Mouse (Mus musculus): ENCODE results near the gene Ncor2. TPM values are rescaled to one million over a fixed set of nuclear protein-coding genes. Genes with fewer than 3 reads are reported as not detected.
A peak's percentile ranks its signal among the peaks of the same experiment; 100 is the strongest.

Gene Ncor2
- total RNA-seq, 2 experiments from 2014 or later = 85.9 to 97.7 TPM

DNA sequence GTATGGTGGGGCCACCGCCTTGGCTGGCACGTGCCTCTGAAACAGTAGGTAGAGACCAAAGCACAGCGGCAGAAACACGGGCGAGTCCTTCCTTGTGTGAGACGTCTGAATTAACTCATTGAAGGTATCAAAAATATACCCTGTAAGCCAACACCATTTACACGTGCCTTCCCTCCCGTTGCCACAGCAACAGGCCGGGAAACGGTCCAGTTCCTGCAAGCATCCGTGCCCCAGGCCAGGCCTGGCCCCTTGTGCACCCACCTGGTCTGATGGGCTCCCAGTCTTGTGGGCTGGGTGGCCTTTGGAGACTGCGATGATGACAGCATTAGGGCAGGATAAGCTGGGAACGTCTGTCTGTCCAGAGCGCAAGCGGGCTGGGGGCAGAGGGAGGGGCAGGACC, 161.7 kb downstream of the Ncor2 start:
- no peak for DNase-seq
- intact Hi-C loops (cut with DNase I; ENCODE audit: low total_unique reads) = no loop called here

DNA sequence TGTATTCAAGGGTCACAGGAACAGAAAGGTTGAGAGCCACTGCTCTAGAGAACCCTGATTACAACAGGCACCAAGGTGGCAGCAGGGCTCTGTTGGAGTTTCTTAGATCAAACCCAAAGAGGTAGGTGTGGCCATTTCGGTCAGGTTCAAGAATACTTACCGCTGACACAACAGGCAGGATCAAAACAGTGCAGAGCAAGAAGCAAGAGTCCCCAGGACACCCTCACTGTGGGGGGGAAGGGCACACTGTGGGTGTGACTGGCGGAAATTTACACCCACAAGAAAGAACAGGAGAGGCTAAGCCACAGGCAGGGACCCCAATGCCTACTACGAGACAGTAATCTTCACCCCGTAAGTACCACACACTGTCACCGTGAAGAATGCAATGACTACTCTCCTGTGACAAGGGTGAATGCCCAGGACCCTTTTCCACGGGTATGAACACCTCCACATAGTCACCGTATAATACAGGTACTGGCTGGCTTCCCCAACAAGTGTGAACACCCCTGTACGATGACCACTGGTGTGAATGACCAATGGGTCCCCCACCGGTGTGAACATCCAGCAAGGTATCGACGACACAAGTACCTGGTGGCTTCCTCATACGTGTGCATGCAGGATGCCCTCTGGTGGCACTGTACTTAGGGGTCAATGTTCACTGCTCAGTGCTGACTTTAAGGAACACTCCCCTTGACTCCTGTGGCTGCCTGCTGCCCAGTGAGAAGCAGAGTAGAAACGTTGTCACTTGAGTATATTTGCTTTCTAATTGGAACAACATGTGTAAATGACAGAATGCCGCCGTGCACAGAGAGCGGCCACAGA, 162.4 kb downstream of the Ncor2 start:
- intact Hi-C loops (cut with DNase I; ENCODE audit: low total_unique reads) = no loop called here
- DNase-seq = no peak

DNA sequence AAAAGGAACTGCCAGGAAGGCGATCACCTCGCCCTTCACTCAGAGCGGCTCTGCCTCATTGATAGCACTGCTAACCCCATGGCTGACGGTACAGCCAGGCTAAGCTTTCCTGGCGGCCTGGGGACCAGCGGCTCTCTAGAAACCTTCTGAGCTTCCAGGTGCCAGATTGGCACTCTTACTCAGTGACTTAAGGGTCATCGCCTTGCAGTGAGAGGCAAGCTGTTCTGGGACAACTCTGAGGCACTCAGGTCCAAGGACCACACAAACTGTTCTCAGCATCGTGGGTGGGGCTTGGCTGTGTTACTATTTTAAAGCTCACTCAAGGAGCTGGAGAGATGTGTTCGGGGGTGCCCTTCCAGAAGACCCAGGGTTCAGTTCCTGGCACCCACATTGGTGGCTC, 163.4 kb downstream of the Ncor2 start:
- no peak for DNase-seq
- intact Hi-C loops (cut with DNase I; ENCODE audit: low total_unique reads) = no loop called here

DNA sequence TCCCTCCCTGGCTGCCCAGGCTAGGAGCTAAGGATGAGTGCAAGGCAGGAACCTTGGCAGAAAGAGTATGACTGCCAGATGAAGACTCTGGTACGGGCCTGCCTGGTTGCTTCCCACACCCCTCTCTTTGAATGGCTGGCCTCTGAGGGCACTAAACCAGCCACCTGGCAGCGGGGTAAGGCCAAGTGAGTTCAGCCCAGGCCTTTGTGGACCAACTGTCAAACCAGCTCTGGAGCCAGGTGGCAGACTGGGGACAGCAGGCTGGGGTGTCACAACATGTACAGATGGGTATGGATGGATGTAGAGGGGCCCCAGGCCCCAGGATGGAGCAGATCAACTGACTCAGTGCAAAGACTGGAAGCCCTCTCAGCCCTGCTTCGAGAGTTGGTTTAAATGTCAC, 164.0 kb downstream of the Ncor2 start:
- DNase-seq = no peak
- intact Hi-C loops (cut with DNase I; ENCODE audit: low total_unique reads) = no loop called here

DNA sequence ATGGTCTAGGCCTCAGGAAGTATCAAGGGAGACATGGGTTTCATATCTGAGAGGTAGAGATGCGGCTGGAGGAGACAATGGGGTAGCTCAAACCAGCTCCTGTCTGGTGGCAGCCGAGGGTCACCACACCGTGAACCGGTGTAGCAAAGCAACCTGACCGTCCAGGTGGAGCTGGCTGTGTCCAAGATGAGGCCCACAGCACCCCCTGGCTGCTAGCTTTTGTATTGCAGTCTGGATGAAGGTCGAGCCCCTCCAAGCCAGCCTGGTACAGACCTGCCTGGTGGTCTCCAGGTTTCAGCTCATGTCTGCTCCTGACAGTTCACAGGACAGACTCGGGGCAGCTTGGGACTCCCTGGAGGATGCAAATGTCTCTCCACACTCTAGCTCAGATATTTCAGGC, 164.5 kb downstream of the Ncor2 start:
- DNase-seq = peak; percentile 56
- intact Hi-C loops (cut with DNase I; ENCODE audit: low total_unique reads) = loop anchor here (5.0 kb wide), 2 partner anchors 72 to 102 kb away; no protein-coding TSS in a partner anchor

DNA sequence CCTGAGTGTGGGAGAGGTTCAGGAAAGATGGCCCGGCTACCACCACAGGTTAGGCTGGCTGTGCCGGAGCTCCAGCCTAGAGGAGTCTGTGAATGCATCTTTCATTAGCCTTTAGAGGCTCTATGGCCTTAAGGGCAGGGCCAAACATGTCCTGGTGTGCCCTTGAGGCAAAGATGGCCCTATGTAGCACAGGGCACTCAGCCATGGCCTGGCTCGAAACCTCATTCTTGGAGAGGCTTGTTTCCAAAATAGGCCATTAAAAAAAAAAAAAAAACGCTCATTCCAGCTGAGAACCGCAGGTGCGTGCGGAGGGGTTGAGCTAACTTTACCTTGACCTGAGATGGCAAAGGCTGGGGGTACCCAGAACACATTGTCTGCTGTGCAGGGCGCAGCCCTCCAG, 167.4 kb downstream of the Ncor2 start:
- intact Hi-C loops (cut with DNase I; ENCODE audit: low total_unique reads) = loop anchor here (5.0 kb wide), 2 partner anchors 69 to 99 kb away; no protein-coding TSS in a partner anchor
- DNase-seq = no peak

DNA sequence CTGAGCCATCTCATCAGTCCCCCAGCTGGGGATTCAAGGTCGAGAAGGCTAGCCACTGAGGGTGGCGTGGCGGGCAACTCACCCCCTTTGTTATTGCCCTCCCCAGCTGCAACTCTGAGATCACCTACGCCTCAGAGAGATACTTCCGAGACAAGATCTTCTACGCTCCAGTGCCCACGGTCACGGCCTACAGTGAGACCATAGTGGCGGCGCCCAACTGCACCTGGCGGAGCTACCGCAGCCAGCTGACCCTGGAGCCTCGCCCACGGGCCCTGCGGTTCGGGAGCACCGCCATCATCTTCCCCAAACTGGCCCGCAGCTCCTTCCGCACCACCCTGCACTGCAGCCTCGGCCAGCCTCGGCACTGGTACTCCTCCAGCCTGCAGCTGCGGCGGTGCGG, 167.9 kb downstream of the Ncor2 start:
- intact Hi-C loops (cut with DNase I; ENCODE audit: low total_unique reads) = loop anchor here (5.0 kb wide), 2 partner anchors 69 to 99 kb away; no protein-coding TSS in a partner anchor
- DNase-seq = no peak

DNA sequence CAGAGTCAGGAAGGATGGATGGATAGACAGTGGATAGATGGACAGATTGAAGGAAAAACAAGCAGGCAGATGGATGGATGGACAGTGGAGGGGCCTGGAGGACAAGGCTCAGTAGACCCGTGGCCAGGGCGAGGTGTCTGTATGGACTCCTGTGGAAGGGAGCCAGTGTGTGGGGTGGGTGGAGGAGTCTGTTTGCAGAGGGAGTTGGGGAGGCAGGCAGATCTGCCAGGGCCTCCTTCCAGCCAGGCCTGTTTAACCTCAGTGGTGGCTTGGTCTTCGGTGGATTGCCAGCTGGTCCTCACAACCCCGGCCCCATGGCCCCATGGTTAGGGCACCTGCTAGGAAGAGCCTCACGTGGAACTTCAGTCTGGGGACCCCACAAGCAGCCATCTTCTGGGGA, 172.1 kb downstream of the Ncor2 start:
- intact Hi-C loops (cut with DNase I; ENCODE audit: low total_unique reads) = no loop called here

DNA sequence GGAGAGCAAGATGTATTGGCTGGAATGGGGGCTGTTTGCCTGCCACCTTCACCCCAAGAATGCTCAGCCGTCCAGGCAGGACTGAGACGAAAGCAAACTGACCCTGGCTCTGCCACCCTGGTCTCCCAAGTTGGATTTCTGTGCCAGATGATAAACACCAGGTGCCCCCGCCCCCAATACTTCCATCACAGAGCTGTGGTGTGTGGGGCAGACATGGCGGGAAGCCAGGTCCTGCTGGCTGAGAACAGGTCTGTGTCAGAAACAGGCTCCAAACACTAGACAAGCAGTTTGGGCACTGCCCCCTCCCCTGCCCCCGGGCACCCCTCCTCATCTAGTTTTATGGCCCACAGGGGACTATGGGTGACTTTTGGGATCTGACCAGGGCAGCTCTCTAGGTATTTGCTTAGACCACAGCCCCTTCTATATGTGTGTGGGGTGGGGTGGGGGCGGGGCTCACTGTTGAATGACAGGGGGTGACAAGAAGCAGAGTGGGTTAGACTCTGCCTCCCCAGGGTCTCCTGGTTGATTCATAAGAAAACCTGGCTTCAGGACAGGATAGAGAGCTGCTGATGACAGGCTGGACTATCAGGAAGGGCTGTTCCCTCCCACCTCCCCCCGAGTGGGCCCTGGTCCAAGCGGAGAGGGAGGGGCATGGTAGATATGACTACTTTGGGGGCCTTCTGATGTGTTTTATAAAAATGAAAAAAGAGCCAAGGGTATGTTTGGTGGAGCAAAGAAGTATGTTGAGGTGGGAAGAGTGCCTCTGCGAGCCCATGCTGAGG, 173.0 kb downstream of the Ncor2 start:
- DNase-seq = no peak
- intact Hi-C loops (cut with DNase I; ENCODE audit: low total_unique reads) = no loop called here

More for the DNA sequence above, 172.1 kb downstream of the Ncor2 start:
- no peak for DNase-seq

DNA sequence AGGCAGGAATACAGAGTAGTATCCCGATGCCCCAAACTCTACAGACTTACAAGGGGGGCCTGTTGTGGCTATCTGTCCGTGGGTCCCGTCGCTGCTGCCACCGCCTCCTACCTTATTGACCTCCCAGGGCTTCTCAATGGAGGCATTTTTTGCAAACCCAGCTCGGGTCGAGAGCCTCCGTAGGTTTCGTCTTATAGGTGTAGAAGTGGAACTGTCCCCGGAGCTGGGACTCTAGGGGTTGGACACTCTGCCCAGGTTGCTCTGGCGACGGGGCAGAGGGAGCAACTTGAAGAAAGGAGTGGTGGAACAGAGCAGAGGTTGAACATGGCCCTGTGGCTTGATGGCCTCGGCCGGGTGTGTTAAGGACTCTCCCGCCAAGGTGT, 175.2 kb downstream of the Ncor2 start:
- no peak for DNase-seq
- intact Hi-C loops (cut with DNase I; ENCODE audit: low total_unique reads) = no loop called here

DNA sequence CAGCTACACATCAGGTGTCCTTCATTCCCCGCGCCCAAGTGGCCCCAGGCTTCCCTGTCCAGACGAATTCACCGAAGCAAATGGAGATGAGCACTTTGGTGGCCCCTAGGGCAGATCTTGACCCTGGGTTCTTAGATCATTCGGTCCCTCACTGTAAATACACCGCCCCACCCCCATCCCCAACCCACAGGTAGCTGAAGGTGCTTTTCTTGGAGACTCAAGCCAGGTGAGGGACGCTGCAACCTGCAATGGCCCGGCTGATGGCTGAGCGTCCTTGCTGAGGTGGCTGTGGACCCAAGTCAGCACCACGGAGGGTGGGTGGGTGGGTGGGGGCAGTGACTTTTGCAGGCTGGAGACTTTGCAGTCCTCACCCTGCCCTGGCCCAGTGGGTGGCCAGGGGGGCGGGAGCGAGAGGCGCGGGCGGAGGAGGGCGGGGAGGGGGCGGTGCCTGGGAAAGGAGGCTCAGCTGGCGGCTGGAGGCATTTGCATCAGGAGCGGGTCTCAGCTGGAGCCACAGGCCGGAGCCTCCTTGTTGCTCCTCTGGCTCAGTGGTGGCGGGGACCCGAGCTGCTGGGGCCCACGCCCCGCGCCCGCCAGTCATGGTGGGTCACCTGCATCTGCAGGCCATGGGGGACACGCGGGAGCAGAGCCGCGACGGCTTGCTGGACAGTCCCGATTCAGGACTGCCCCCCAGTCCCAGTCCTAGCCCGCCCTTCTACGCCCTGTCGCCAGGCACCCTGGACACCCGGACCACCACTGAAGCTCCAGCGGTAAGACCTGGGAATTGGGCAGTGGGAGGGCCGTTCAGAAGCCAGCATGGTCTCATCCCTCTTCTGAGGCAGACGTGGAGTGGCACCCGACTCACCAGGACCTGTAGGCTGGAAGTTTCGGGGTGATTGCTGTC, 175.8 kb downstream of the Ncor2 start, which contains the start of gene Rflna:
Rflna (plus strand) TSS at position 253 of the 904 bp plus-strand sequence.
- DNase-seq = no peak
- intact Hi-C loops (cut with DNase I; ENCODE audit: low total_unique reads) = no loop called here

DNA sequence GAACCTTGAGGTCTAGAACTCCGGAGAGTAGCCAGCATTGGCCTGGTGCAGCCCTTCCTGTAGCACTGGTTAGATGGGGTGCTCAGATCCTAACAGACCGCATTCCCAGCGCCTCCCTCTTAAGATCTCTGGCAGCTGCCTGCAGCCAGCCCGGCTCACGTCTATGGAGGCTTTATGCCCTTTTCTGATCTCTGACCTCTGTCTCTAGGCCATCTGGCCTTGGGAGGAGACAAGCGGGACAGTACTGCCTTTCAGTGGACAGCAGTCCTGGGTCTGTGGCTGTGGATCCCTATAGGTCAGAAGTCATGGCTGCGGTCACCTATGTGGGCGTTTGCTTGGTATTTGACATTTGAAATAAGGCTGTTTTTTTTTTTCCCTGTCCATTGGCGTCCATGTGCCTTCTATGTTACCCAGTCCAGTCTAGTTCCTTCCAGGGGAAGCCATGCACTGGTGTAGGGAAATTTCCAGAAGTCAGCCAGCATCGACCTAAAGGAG, 178.2 kb downstream of the Ncor2 start:
- DNase-seq = no peak
- intact Hi-C loops (cut with DNase I; ENCODE audit: low total_unique reads) = no loop called here

DNA sequence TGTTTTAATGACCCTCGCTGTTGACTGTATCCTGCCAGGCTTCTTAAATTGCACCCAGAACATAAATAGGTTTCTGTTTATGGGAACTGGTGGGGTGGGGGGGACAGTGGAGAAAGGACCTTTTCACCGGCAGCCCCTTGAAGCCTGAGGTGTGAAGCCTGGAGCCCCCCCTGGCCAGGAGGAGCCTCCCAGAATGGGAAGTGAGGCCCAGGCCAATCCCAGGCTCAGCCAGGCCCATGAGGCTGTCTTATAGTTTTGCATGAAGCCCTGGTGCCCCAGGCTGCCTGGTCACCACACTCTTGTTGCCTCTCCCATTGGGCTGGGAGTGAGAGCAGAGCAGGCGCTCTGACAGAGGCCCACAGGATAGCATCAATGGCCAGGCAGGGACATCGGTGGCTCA, 181.1 kb downstream of the Ncor2 start:
- no peak for DNase-seq
- intact Hi-C loops (cut with DNase I; ENCODE audit: low total_unique reads) = no loop called here

DNA sequence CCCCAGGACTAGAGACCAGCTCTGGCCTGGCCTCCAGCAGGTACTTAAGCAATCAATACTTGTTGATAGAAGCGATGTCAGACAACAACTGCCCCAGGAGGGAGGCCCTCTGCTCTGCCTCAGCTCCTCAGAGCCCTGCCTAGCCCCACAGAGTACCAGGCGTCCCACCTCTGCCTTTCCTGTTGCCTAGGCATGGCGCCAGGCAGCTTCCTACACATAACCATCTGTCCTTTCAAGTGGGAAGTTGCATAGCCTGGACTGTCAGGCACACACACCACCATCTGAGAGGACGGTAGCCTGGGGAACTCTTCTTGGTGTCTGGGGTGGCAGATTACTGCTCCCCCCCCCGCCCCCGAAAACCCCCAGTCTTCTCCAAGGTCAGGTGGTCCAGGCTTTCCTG, 182.2 kb downstream of the Ncor2 start:
- no peak for DNase-seq

DNA sequence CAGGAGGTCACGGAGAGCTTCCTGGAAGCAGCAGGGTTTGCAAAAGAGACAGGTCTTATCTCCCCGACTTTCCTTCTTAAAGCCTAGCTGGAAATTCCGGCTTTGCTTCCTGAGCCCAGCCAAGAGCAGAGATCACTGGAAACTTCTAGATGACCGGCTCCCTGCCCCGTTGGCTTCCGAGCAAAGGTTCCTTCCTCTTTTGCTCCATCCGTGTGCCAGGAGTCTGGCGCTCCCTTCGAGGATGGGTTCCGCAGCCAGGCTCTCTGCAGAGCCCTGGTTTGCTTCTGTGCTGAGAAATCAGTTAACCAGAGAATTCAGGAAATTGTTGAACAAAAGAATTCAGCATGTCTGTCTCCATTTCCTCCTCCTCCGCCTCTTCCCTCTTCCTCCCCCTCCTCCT, 186.1 kb downstream of the Ncor2 start:
- peak; percentile 56 for DNase-seq
- intact Hi-C loops (cut with DNase I; ENCODE audit: low total_unique reads) = no loop called here

More for the DNA sequence above, 182.2 kb downstream of the Ncor2 start:
- intact Hi-C loops (cut with DNase I; ENCODE audit: low total_unique reads) = no loop called here

DNA sequence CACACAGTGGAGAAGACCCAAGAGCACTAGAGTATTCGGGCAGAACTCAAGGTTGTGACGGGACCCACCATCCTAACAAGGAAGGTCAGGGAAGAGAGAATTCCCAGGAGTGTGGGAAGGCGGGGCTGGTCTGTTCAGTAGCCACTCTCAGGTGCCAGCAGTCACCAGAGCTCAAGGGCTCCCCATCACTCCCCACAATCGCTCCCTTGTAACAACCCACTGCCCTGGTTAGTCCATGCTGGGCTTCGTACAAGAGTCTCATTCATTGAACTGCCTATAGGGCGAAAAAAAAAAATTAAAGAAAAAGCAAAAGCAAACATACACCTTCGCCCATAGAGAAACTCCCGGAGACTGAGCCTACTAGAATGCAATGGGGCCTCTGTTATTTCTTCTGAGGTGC, 186.7 kb downstream of the Ncor2 start:
- intact Hi-C loops (cut with DNase I; ENCODE audit: low total_unique reads) = no loop called here
- DNase-seq = no peak

DNA sequence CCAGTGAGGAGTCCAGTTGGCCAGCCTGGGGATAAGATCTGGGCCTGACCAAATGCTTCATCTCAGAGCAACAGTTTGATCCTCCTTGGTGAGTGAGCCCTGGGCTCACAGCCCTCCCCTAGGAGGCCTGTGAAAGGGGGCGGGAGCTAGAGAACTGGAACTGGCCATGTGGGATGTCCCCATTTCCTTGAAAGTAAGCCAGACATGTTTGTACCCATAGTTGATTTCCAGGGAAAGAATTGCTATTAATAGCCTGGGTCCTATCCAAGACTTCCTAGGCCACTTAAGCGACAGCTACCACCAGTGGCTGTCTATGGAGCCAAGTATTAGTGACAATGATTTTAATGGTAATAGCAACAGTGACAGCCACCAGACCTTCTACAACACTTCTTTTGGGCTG, 189.3 kb downstream of the Ncor2 start:
- intact Hi-C loops (cut with DNase I; ENCODE audit: low total_unique reads) = no loop called here
- DNase-seq = no peak

DNA sequence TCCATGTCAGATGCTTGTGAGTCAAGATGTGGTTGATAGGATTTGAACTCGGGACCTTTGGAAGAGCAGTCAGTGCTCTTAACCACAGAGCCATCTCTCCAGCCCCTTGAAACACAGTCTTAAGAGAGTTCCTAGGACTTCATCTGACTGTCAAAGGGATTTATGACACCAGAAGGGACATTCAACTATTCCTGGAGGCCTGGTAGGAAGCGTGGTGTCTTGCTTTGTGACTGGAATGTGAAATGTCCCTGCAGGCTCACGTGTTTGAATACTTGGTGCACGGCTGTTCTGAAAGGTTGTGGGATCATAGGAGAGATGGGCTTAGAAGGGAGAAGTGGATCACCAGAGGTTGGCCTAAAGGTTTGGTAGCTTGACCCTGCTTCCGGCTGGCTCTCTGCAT, 192.4 kb downstream of the Ncor2 start:
- DNase-seq = no peak
- intact Hi-C loops (cut with DNase I; ENCODE audit: low total_unique reads) = no loop called here

DNA sequence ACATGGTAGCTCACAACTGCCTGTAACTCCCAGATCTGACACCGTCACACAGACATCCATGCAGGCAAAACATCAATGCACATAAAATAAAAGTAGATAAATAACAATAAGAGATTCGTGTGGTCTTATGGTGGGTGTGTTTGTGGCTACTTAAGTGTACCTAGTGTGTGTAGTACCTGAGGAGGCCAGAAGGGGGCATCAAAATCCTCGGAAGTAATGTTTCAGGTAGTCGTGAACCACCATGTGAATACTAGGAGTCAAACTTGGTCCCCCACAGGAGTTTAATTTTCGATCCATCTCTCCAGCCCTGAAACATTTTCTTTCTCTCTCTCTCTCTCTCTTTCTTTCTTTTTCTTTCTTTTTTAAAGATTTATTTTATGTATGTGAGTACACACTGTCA, 192.8 kb downstream of the Ncor2 start:
- DNase-seq = no peak
- intact Hi-C loops (cut with DNase I; ENCODE audit: low total_unique reads) = no loop called here

DNA sequence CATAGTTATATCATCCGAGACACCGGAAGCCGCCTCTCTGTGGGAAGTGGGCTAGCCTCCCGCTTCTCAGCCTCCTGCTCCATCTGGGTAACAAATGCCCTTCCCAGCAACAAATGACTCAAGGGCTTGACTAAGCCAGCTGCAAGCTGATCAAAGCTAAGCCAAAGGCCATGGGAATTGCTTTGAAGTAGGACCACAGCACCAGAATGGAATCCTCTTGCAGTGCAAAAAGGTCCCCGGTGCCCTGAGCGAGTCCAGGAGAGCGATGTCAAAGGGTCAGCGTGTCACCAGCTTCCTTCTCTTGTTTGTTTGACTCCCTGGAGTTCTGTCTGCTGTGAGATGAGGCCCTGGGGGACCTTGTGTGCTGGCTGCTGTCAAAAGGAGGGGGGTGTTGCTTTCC, 209.2 kb downstream of the Ncor2 start:
- DNase-seq = no peak
- intact Hi-C loops (cut with DNase I; ENCODE audit: low total_unique reads) = no loop called here

Measured in gastrocnemius, postnatal 14 days (tissue).